Mouse (Mus musculus): Measurements from ENCODE around the gene Csrp3. TPM values are rescaled to one million over a fixed set of nuclear protein-coding genes. Genes with fewer than 3 reads are reported as not detected.

Csrp3 gene
- total RNA-seq, 1 experiment from 2014 or later = not detected

DNA sequence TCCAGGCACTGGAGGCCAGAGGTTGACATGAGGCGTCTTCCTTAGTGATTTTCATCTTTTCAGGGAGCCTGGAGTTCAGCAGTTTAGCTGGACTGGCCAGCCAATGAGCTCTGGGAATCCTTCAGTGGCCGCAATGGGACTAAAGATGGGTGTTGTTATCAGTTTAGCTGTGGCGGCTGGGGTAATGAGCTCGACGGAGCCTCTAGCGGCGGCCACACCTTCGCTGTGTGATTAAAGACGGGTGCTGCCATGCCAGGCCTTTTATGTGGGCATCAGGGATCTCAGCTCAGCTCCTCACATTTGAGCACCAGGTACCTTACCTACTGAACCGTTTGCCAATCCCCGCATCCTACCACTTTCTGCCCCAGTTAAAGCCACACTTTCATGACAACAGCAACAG is 23.5 kb upstream of the Csrp3 start:
- ATAC-seq (ENCODE audit: extremely low read depth, insufficient number of reproducible peaks, low FRiP score, poor library complexity, severe bottlenecking) = no peak

DNA sequence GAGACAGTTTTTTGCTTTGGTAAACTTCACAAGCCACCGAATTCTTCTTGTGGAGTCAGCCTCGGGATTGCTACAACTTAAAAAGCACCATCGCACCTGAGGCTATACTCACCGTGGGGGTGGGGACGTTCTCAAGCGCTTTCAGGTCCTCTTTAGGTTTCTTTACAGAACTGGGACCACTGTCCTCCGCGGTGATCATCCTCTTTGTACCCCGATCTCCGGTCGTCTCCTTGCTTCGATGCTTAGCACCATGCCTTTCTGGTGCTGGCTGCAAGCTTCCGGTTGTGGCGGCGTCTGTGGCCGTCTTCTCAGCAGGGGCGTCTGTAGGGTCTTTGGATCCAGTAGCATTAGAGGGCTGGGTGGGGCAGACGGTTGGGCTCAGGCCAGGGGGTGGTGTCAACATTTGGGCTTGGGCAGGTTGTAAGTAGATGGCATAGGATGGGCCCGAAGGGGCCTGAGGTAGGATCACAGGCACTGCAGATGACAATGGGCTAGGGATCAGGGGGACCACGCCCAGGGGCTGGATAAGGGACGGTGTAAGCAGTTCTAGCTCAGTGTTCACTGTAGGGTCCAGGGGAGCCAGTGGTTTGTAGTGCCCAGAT is 22.8 kb upstream of the Csrp3 start:
- ATAC-seq (ENCODE audit: extremely low read depth, insufficient number of reproducible peaks, low FRiP score, poor library complexity, severe bottlenecking) = no peak

DNA sequence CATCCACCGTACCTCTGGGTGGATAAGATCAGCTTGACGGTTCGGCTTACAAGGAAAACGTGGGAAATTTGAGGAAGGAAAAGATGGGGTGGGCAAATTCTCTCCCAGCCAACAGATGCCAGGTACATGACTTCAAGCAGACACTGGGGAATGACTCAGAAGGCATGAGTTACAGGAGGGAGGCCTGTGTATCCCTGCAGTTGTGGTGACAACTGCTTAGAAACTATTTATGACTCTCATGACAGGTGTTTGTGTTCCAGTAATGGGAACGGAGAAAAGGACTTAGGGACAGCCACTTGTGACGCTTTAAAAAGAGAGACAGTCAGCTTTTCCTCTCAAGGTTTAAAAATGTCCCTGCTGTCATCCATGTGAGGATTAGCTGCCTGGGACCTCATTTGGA is 22.3 kb upstream of the Csrp3 start:
- no peak for ATAC-seq (ENCODE audit: extremely low read depth, insufficient number of reproducible peaks, low FRiP score, poor library complexity, severe bottlenecking)

DNA sequence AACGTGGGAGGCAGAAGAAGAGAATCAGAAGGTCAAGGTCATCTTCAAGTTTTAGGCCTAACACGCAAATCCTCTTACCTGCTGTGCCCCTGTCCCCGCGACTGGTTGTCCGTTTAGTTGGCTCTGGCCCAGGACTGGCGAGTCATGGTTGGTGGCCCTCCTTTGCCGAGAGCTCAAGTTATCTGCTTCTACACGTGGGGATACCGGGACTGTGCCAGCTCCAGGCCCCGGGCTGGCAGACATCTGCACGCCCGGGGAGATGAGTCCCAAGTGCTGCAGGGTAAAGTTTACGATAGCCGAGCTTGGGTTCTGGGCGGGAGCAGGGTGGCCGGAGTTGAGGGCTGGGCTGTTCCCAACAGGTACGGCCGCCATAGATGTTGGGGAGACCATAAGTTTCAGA is 19.7 kb upstream of the Csrp3 start:
- no peak for ATAC-seq (ENCODE audit: extremely low read depth, insufficient number of reproducible peaks, low FRiP score, poor library complexity, severe bottlenecking)

DNA sequence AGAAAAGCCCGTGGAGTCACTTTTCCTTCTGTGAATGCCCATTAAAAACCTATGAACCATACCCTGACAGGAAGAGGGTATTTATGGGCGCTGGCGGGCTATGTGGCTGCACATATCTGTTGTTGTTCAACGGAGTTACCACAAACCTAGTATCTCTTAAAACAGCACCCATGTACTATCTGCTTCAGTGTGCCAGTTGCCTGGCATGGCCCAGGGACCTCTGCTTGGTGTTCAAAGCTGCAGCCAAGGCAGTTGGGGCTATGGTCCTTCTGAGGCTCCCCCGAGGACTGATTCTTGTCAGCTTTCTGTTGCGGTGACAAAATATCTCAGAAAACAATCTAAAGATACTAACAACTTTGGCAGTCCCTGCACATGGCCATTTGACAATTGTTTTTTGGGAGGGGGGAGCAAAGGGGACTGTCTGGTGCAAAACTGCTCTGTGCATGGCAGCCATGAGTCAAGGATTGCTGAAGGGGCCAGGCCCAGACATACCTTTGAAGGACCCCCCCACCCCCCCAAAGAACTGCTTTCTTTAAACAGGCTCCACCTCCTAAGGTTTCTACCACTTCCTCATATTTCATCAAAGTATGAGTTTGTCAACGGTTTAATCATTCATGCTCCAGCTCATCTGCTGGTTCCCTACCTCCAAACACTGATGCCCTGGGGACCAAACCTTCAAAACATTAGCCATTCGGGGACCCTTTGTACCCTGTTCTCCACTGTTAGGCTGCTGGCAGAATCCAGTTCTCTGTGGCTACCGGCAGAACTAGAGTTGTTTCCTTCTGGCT is 17.0 kb upstream of the Csrp3 start:
- no peak for ATAC-seq (ENCODE audit: extremely low read depth, insufficient number of reproducible peaks, low FRiP score, poor library complexity, severe bottlenecking)

DNA sequence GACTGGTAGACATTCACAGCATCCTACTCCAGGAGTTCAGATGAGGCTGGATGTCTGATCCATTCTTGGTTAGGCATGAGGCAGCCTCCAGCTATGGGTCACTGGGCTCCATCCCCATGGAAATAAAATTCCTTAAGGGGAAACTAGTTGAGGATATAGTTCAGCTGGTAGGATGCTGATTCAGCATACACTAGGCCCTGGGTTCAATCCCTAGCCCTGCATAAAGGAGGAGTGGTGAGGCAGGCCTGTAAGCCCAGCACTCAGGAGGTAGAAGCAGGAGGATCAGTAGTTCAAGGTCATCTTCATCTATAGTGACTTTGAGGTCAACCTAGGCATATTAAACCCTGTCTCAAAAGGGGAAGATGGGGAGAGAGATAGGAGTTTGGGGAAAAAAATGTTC is 16.4 kb upstream of the Csrp3 start:
- no peak for ATAC-seq (ENCODE audit: extremely low read depth, insufficient number of reproducible peaks, low FRiP score, poor library complexity, severe bottlenecking)

DNA sequence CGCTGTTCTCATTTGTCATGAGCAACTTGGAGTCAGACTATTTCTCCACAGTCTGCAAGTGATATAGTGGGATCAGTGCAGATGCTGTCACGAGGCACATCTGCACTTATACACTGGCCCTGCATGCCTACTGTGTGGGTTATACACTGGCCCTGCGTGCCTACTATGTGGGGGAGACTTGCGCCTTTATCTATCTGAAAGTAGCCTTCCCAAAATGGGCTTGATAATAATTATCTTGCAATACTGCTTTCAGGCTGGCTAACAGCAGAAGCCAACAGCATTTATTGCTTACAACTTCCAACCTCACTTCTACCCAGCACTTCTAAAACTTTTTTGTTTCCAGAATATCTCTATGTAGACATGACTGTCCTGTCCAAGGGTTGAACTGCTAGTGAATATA is 14.0 kb upstream of the Csrp3 start:
- no peak for ATAC-seq (ENCODE audit: extremely low read depth, insufficient number of reproducible peaks, low FRiP score, poor library complexity, severe bottlenecking)

DNA sequence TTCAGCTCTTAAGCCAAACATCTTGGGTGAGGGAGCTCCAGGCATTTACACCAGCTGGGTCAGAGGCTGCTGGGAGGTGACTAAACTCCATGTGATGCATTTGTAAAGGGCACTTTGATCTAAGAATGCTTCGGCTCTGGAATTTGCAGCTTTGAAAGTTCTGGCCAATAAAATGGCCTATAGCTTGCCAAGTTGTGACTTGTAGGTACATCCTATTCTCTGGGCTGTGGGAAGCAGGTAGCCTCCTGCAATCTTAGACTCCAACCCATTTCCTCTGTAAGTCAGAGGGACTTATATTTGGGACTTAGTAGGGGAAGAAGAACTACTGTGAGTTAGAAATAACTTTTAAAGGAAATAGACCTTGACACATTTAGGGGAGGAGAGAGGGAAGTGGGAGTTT is 13.1 kb upstream of the Csrp3 start:
- no peak for ATAC-seq (ENCODE audit: extremely low read depth, insufficient number of reproducible peaks, low FRiP score, poor library complexity, severe bottlenecking)

DNA sequence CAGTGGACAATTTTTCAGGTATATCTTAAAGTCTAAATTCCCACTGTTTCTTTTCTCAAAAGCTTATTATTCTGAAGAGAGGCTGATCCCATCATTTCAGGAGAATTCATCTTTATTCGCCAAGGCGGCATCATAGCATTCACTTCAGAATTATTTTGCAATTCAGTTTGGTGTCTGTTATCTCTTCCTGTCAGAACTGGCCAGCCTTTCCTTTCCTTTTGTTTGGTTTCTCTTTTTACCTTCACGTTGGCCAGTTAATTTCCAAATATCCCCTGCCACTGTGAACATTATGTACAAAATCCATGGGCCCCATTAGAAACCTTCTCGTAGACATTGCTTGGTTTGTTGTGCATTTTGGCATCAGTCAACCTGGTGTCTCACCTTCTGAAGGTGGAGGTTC is 11.5 kb upstream of the Csrp3 start:
- no peak for ATAC-seq (ENCODE audit: extremely low read depth, insufficient number of reproducible peaks, low FRiP score, poor library complexity, severe bottlenecking)

DNA sequence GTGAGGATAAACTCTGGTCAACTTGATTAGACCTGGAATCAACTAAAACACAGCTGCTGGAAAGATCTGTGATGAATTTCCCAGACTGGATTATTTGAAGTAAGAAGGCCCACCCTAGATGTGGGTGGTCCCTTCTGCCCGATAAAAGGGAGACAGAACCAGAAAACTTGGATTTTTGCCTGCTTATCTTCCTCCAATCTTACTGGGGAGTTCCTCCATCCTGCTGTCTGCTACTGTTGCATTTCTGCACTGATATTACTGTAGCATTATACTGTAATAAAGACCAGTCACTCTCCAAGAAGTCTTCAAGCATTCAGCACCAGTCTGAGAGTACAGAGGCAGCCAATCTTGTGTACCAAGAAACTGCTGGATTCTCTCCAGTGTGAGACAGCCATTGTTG is 10.4 kb upstream of the Csrp3 start:
- ATAC-seq (ENCODE audit: extremely low read depth, insufficient number of reproducible peaks, low FRiP score, poor library complexity, severe bottlenecking) = no peak

DNA sequence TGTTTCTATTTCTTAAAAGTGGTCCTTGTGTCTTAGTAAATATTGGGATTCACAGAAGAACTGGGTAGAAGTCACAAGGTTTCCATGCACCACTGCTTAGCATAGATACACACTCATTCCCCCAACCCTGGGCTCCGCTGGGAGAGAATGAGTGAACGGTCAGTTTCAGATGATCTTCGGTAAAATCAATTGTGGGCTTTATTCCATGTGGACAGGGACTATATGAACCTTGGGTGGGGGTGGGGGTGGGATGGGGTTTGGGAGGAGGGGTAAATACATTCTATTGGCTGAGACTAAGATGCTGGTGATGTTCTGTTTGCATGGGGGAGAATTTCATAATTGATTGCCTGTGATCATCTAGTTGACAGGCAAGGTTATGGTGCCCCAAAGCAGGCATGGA is 7.6 kb upstream of the Csrp3 start:
- no peak for ATAC-seq (ENCODE audit: extremely low read depth, insufficient number of reproducible peaks, low FRiP score, poor library complexity, severe bottlenecking)

DNA sequence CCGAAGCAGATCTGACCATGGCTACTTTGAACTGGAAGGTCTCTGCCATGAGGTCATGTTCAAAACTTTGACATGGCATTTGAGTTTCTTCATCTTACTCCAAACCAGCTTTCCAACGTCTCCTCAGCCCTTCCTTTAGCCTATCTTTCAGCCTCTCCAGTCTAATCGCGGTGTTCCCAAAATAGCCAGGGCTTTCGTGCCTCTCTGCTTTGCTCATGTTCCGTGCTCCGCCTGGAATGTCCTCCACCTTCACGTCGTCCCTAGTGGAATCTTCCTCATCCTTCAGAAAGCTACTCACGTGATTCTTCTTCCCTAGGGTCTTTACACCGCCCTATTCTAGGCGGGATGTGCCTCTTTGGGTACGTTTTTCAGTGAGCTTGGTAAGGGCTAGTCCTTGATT is 5.7 kb upstream of the Csrp3 start:
- no peak for ATAC-seq (ENCODE audit: extremely low read depth, insufficient number of reproducible peaks, low FRiP score, poor library complexity, severe bottlenecking)

DNA sequence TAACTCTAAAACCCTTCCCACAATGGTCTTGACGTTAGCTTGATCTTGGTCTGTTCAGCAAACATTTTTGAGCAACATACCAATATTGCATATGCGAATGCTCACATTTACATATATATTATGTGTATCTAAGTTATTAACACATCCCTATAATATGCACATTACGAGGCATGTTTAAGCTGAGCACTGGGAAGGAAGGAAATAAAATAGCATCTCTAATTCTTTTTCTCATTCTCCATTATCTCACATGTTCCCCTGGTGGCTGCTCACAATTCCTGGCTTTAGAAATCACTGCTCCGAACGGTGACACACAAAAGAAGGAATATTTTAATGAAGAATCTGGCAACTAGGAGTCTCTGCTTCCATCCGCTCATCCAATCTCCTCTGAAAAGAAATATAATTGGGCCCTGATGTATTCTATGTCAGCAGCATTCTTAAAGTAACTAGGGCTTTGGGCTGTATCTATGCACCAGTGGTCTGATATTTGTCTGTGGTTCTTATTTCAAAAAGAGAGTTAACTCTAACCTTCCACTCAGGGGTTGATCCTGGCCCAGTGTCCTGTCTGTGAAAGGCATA is 3.8 kb upstream of the Csrp3 start:
- no peak for ATAC-seq (ENCODE audit: extremely low read depth, insufficient number of reproducible peaks, low FRiP score, poor library complexity, severe bottlenecking)

DNA sequence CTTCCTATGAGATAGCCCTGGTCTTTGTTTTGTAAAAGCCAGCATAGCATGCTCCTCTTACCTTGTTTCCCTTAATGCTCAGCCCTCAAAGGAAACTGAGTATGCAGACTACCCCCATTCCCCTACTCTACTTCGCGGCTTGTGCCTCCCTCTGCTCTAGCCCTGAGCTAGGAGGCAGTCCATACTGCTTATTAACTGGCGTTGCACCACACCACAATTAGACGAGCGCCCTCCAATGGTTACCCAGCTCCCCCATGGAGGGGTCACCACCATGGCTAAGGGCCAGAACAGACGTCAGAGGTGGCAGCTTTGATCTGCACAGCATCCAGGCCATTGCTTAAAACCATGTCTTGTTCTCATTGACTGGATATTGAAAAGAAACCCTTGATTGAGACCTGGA is 1.1 kb downstream of the Csrp3 start:
- no peak for ATAC-seq (ENCODE audit: extremely low read depth, insufficient number of reproducible peaks, low FRiP score, poor library complexity, severe bottlenecking)

DNA sequence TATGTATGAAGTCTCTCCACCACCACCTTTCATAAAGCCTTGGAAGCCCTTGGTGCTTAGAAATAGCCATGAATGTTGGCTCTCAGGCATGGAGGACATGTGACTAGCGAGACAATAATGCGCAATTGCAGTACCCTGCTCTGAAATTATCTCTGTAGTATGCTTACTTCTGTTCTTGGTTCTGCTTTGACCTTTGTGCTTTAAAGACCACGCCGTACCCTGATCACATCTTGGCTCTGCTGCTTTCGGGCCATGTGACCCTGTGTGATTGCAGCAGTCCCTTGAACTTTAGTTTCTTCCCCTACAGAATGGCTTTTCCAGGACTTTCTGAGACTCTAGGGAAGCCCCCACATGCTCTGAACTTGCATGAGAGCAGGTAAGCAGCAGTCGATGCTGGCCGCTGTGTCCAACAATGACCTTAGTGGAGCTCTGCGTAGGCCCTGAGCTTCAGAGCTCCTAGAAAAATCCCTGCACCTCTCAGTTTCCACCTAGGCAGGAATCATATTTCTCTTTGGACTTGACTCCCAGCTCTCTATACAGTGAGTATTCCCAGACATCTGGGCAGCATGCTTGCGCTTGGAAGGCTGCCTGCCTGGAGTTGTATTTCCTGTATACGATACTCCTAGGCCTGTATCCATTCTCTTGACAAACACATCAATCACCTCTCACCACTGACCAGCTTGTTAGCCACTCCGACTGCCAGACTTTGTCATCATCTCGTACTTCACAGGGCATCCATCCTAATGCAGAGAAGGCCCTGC is 2.4 kb downstream of the Csrp3 start:
- ATAC-seq (ENCODE audit: extremely low read depth, insufficient number of reproducible peaks, low FRiP score, poor library complexity, severe bottlenecking) = no peak

DNA sequence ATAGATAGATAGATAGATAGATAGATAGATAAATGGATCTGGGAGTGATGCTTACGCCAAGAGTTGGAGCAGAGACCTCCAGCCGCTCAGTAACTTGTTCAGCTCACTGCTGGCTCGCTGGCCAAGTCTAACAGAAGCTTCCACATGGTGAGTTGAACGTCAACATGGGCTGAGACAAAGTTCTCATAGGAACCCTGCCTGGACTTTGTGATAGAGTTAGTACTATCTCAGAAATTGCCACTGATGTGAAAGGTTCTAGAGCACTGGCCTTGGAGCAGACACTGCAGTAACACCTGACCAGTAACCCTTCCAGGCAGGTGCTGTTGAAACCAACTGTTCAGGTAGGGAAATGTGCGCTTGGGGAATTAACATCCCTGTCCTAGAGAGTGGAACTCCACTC is 4.3 kb downstream of the Csrp3 start:
- no peak for ATAC-seq (ENCODE audit: extremely low read depth, insufficient number of reproducible peaks, low FRiP score, poor library complexity, severe bottlenecking)

DNA sequence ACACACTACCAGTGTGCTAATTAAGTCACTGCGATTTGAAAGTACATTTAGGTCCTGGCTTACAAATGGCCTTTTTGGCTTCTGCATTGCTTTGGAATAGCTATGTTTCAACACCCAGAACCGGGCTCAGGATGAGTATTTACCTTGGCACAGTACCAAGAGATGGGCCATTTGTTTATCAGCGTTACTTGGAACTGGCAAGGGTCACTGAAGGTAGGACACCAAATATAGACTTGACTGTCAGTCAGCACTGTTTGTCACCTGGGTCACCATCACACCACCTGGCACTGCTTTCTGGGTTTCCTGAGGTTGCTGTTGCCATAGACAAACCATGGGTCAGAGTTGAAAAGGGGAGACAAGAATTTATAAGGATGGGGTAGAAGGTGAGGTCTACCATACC is 5.5 kb downstream of the Csrp3 start:
- ATAC-seq (ENCODE audit: extremely low read depth, insufficient number of reproducible peaks, low FRiP score, poor library complexity, severe bottlenecking) = no peak

DNA sequence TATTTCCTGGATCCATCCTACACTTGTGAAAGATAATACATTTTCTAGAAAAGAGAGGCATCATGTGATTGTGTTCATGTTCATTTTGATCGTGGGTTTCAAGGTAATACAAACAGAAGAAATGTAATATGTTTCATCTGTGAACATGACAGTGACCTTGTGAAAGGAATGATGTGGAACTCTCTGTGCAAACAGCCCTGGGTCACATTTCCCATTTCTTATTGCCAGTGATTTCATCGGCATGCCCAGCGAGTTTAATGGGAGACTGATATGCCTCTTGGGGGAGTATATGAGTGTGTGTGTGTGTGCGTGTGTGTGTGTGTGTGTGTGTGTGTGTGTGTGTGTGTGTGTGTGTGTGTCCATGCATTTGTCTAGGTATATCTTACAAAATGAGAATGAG is 6.3 kb downstream of the Csrp3 start:
- ATAC-seq (ENCODE audit: extremely low read depth, insufficient number of reproducible peaks, low FRiP score, poor library complexity, severe bottlenecking) = no peak

DNA sequence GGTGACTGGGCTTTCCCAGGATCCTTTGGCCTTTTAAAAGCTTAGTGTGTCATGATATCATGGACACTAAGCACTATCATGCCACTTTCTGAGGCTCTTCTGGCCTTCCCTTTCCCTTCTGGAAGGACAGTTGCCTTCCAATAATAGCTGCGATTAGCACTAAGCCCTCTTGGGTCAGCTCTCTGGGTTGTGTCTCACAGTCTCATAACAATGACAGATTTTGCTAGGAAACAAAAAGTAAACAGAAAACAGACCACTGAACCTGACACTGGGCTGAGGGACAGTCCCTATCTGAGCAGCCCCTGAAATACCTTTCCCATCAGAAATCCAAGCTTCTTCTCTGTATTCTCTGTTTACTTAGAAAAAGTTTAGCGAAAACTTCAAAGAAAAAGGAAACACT is 7.3 kb downstream of the Csrp3 start:
- no peak for ATAC-seq (ENCODE audit: extremely low read depth, insufficient number of reproducible peaks, low FRiP score, poor library complexity, severe bottlenecking)

DNA sequence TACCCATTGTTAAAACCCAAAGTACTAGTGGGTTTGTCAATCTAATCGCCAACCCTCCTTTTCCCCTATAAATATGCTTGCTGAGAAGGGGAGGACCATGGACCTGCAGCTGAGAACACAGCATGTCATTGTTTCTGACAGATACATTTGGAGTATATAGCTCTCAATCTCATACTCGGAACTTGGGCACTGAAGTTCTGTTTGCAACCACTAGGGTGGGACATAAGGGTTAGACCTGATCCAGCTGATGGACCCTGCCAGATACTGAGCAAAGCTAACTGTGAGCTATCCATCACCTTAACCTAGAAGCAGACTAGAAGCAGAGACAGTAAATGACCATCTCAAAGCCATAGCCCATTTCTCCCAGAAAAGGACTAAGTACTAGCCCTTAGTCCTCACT is 9.4 kb downstream of the Csrp3 start:
- ATAC-seq (ENCODE audit: extremely low read depth, insufficient number of reproducible peaks, low FRiP score, poor library complexity, severe bottlenecking) = no peak

All from neutrophil, adult 5-6 weeks (primary cell).